Mouse (Mus musculus) forebrain, postnatal 0 days (tissue): ENCODE measurements at regions not wholly inside any gene's neighbourhood (a gene's known extent, or its start where the extent isn't known, plus 50 kb on each side); places are given as distances from the start of the nearest gene placed in this dataset.

ENCODE experiments used
- ATAC-seq: fragments of 200-750 bp; cut with Nextera tagmentation; 2 replicates; pipeline ENCODE4 v1.8.0; 2017; ENCODE audit warnings: mild to moderate bottlenecking, moderate library complexity
- DNase-seq: peaks from one replicate; pipeline ENCODE4 v3.0.0-alpha.2; 2015
- H3K27ac ChIP-seq: fragments of 300-500 bp; sonication (generic); 2 replicates; pipeline ENCODE4 v1.5.1; 2014; ENCODE audit warnings: low read depth, mild to moderate bottlenecking, antibody characterized with exemption, low read length, moderate library complexity, mixed read lengths
- H3K27me3 ChIP-seq: fragments of 300-500 bp; sonication (generic); 2 replicates; pipeline ENCODE4 v1.6.1; 2014; ENCODE audit warnings: mild to moderate bottlenecking, low read length, mixed read lengths; ENCODE audit not compliant: insufficient read depth
- H3K36me3 ChIP-seq: fragments of 300-500 bp; sonication (generic); 2 replicates; pipeline ENCODE4 v1.6.1; 2014; ENCODE audit warnings: mild to moderate bottlenecking, moderate library complexity; ENCODE audit not compliant: insufficient read depth
- H3K4me1 ChIP-seq: fragments of 300-500 bp; sonication (generic); 2 replicates; pipeline ENCODE4 v1.6.1; 2014; ENCODE audit warnings: antibody characterized with exemption; ENCODE audit not compliant: insufficient read depth
- H3K4me2 ChIP-seq: fragments of 300-500 bp; sonication (generic); 2 replicates; pipeline ENCODE4 v1.6.1; 2014; ENCODE audit warnings: low read depth, mild to moderate bottlenecking, moderate library complexity
- H3K4me3 ChIP-seq: fragments of 300-500 bp; sonication (generic); 2 replicates; pipeline ENCODE4 v1.5.1; 2014; ENCODE audit warnings: low read depth, low read length, mixed read lengths
- H3K9ac ChIP-seq: fragments of 300-500 bp; sonication (generic); 2 replicates; pipeline ENCODE4 v1.6.1; 2014; ENCODE audit warnings: mild to moderate bottlenecking
- H3K9me3 ChIP-seq: fragments of 300-500 bp; sonication (generic); 2 replicates; pipeline ENCODE4 v1.6.1; 2016; ENCODE audit warnings: low read length
- CTCF ChIP-seq: sonication (generic); IDR thresholded peaks from 2 replicates; pipeline ENCODE4 v1.5.1; 2016; ENCODE audit warnings: antibody characterized with exemption, control low read depth, low read depth
- WGBS: fragments of 180-500 bp; shearing (Covaris S2); extraction: QIAGEN DNeasy Blood & Tissue Kit; methylation state at CpG from one replicate; pipeline ENCODE4 v1.1.7; 2014; 5-methylcytosine and 5-hydroxymethylcytosine counted together

DNA sequence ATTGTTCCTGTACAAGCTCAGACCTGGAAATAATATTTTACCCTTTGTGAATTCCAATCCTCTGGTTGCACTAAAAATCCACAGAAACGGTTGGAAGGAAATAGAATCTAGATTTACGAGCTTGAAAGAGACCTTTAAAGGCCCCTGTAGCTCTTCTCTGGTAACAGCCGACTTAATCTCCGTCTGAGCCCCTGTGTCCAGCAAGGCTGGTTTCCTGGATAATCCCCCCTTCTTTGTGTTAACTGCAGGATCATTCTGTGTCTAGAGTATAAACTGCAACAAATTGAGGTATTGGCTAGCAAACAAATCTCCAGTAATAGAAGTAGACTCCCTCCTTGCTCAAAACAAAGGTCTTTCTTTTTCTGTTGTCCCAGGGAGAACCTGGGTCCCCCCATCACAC, 56.5 kb upstream of the Slc1a1 start:
- no peak overlapping the region for H3K9ac ChIP-seq
- TF ChIP-seq CTCF, result no peak
- no peaks in the 10 kb centered on the region for H3K27me3 ChIP-seq
- no peaks in the 10 kb centered on the region for H3K36me3 ChIP-seq
- 26% methylated on average over 4 of the region's 4 CpGs for WGBS
- no peaks in the 10 kb centered on the region for H3K4me1 ChIP-seq
- no peak overlapping the region for H3K27ac ChIP-seq
- H3K4me2 ChIP-seq, result no peak overlapping the region
- H3K9me3 ChIP-seq, result no peaks in the 10 kb centered on the region
- ATAC-seq, result no peak
- no peak overlapping the region for H3K4me3 ChIP-seq
- no peak for DNase-seq

DNA sequence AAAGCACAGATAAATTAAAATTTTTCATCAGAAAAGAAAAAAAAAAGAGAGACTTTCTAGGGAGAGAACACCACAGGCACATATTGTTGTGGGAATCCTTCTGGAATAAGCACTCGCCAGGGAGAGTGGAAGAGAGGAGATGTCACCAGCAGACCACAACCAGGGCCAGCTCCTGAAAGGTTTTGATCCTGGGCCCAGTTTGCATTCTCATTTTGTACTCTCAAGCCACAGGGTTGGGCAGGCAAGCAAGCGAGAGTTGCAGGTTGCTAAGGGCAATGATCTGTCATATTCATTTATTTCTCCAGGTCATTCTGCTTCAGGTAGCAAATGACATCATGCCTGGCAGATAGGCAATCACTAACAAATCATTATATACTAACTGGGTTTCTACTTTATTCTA, 52.9 kb upstream of the Slc1a1 start:
- Histone ChIP-seq H3K4me3 (no peak overlapping the region), H3K4me2 (no peak overlapping the region), H3K9me3 (no peaks in the 10 kb centered on the region), H3K36me3 (no peaks in the 10 kb centered on the region), H3K27ac (no peak overlapping the region), H3K4me1 (no peaks in the 10 kb centered on the region), H3K9ac (no peak overlapping the region), H3K27me3 (no peaks in the 10 kb centered on the region)
- TF ChIP-seq CTCF, result no peak
- DNase-seq, result no peak
- WGBS, result 76% methylated on average over 2 of the region's 2 CpGs
- no peak for ATAC-seq
